Mouse (Mus musculus) embryo, embryonic 10 days (tissue): ENCODE measurements around the gene Acap1.
A peak's percentile ranks its signal among the peaks of the same experiment; 100 is the strongest.
"Not testable (repeated sequence)": the region's sequence is repeated elsewhere in the genome, so short reads cannot be mapped to it uniquely, and the experiment has no call there.

Source experiments
- DNase-seq: peaks from one replicate; pipeline ENCODE4 v3.0.0-alpha.2; 2015; ENCODE audit warnings: low spot score

Gene Acap1

DNA sequence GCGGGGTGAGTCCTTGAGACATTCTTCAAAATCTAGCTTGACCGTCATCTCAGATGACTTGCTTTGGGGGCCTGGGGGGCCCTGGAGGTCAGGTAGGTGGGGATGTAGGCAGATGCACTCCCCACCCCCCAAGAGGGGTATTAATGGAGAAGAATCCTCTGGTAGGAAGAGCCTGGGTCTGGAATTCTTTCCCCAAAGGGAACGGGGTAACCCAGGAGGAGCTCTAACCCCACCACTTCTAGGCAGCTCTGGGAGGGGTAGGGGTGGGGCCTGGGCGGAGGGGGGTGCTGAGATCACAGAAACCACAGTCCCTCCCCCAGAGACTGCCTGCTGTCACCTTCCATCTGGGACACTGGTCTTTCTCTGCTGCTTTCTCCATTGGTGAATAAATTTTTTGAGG, at the start of gene Acap1:
Gene Acap1, minus strand, starts transcription at position 249 of the 400 bp plus-strand sequence.
- no peak for DNase-seq

DNA sequence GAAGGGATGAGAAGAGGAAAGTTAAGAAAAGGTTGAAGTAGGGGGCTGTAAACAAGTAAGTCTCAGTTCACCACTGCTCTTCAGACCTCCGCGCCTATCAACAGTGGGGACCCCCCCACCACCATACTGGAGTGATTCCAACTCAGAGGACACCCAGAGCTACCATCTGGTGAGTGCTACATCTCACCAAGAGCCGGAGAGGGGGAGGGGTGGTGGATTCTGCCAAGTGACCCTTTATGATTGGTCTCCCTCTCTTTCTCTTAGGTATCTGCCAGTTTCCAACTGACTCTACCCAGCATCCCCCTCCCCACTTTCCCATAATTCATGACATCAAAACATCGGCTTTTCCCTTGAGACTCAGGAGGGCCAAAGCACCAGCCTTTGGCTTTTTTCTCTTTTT, 45.6 kb upstream of the Acap1 start:
- no peak for DNase-seq

DNA sequence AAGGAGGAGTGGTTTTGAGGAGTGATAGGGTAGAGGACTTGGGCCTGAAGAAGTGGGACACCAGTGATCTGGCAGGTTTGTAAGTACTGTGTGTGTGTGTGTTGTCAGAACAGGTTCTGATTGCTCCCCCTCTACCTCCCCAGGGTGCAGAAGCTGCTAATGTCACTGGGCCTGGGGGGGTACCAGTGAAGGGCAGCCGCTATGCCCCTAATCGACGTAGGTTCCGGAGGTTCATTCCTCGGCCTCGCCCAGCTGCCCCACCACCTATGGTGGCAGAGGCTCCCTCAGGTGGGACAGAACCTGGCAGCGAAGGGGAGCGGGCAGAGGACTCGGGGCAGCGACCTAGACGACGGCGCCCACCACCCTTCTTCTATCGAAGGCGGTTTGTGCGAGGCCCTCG, 44.4 kb upstream of the Acap1 start:
- DNase-seq, result no peak

DNA sequence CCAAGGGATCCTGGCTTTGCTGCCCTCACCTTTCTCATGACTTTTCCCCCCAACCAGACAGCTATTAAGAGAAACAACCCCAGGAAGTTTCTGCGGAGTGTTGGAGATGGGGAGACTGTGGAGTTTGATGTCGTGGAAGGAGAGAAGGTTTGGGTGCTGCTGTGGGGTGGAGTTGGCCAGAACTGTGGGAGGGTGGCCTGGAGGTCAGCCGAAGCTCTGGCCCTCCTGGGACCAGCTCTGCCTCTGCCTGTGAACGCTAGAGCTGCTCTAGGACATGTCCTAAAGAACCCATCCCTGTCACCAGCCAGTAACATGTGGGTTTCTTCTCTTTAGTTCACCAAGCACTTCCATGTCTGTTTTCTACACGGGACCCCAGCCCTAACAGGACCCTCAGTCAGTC, 43.8 kb upstream of the Acap1 start:
- no peak for DNase-seq

DNA sequence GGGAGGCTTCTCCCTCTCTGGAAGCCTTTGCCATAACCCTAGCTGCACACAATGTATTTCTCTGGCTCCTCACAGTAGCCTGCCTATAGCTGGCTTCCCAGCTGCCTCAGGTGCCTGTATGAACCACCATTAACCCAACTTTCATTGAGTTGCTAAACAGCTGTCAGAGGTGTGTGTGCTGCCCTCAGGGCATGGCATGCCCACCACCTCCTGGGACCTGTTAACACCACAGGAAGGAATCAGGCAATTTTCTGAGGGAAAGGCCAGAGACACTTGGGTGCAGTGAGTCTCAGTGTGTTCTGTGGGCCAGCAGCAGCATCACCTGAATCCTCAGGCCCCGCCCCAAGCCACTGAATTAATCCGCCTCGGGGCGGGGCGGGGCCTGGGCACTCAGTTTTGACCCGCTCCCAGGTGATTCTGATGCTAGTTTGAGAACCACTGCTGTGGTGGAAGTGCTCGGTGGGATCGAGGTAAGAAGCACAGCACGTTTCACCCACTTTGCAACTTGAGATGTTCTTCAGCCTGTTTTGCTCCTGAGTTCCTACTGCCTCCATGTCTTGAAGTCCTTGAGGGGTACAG, 43.2 kb upstream of the Acap1 start:
- no peak for DNase-seq

DNA sequence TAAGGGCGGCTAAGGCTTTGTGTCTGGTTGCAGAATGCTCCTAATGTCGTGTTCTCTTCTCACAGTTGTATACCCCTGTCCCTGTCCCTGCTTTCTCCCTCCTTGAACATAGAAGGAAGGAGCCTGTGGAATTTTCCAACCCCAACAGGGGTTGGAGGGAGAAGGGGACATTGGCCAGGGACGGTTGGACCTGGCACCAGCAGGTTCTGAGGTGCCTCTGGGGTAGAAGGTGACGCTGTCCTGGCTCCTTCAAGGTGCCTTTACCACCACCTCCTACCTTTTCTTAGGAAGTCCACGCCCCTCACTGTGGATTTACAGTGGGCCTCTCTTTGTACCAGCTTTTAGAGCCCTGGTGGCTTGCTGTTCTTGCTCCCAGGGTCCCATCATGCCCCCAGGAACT, 42.5 kb upstream of the Acap1 start:
- DNase-seq, result no peak

DNA sequence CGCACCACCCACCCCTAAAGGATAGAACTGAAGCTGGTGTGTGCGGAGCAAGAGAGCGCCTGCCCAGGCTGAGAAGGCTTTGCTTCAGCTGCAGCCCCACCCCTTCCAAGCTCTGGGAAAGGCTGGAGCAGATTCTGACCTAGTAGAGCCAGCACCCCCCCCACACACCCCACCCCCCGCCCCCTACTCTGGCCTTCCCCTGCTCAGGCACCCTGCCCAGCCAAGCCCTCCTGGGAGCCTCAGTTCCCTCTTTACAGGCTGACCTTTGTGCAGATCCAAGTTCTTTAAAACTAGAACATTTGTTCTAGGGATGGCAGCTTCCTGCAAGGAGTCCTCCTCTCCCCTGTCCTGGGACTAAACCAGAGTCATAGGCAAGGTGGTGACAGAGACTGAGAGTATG, 42.0 kb upstream of the Acap1 start:
- no peak for DNase-seq

DNA sequence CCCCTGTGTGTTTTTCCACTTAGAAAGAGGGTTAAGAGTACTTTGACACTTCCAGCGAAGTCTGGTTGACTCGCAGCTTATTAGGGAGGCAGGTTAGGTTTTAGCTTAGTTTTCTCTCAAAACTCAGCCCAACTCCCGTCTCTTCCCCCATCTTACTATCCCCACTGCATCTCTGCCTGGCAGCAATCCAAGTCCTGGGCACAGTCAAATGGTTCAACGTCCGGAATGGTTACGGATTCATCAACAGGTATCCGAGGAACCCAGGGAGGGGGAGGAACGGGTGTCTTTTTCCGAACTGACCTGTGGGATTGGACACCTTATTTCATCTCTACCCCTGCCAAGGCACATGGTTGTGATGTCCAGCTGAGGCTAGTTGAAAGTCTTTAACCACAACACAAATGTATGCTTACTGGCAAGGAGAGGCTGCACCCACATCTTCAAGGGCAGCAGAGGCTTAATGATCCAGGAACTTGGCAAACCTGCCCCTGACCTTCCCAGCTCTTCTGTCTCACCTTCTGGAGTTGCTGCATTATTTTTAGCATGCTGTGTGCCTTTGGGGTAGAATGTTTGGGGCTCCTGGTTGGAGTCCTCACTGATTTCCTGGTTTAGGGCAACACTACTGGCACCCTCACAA, 41.5 kb upstream of the Acap1 start:
- DNase-seq, result no peak

DNA sequence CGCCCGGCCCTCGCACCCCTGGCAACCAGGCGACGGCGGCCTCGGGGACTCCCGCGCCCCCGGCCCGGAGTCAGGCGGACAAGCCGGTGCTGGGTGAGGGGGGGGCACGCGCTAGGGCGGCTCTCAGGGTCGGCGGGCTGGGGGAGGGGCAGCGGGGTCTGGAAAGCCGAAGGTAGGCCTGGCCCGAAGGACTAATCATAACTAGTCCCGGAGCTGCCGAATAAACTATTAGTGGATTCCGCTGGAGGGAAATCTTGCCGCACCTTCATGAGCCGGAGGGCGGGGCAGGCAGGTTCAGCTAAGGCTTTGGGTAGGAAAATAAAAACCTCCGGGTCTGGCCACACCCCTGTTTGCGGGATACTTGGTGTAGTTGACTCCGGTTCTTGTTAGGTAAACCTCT, 40.8 kb upstream of the Acap1 start:
- no peak for DNase-seq

DNA sequence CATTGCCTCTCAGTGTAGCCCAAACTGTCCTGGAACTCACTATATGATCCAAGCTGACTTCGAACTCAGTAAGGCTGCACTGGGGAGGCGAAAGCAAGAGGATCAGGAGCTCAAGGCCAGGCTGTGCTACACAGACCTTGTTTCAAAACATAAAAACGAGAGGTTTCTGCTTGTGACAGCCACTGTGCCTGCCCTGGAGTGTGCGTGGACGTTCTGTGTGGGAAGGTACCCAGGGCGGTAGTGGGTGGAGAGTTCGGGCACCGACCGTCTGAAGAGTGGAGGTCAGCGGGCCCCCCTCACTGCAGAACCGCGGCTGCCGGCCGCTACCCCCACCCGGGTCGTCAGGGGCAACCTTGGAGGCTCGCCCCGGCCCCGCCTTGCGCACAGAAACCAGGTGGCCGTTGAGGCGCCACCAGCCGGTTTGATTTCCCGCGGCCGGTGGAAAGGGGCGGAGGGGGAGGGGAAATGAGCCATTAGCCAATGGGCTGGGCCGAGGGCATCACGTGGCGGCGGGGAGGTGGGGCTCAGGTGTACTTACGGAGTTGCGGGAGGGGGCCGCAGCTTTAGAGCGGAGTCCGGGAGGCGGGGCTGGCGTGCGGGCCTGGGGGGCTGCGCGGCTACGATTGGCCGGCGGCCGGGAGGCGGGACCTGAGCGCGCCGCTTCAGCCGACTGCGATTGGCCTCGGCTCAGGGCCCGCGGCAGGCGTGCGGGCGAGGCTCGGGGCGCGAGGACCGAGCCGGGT, 40.0 kb upstream of the Acap1 start, which contains the start of gene Ybx2:
Gene Ybx2, plus strand, starts transcription at position 660 of the 743 bp plus-strand sequence.
- peak; percentile 94 for DNase-seq

DNA sequence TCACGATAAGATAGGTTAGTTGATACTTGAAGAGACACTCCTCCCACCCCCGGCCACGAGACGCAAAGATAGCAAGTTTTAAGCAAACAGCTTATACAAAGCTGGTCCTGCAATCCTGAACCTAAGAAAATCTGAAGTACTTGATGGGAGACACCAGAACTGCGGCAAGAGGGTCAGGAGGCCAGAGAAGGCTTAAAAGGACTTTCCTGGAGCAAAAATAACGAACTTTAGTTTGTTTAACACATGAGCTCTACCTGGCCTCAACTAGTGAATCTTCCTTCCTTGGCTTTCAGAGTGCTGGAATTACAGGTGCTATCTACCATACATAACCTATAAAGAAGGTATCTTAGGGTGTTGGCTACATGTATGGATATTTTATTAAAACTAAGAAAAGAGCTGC, 39.3 kb upstream of the Acap1 start:
- DNase-seq, result no peak

DNA sequence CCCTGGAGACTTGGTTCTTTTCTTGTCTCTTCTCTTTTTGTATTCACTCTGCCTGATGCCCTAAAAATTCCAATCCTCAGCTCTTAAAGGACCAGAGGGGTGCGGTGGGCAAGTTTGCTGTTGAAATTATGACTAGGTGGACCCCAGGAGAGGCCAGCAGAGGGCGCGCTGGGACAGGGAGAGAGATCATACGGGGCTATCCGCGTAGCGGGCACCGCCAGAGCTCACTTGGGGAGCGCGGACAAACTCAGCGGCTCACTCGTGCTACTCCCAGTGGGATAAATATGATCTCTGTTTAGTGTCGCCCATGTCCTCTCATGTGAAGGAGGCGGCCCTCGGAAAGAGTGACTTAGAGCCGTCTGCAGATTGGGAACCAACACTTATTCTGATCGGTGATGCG, 38.8 kb upstream of the Acap1 start:
- DNase-seq, result peak; percentile 95

DNA sequence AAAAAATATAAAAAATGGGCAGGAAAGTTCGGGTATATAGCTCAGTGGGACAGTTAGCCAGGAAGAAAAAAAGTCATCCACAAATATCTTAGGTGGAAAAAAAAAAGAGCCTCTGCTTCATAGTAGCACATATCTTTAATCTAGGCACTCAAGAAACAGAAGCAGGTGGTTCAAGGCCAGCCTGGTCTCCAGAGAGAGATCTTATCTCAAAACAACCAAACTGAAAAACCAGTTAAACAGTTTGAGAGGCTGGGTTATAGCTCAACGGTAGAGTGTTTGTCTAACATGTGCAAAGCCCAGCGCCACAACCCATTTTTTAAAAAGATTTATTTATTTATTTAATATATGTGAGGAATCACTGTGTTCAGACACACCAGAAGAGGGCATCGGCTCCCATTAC, 37.7 kb upstream of the Acap1 start:
- no peak for DNase-seq

DNA sequence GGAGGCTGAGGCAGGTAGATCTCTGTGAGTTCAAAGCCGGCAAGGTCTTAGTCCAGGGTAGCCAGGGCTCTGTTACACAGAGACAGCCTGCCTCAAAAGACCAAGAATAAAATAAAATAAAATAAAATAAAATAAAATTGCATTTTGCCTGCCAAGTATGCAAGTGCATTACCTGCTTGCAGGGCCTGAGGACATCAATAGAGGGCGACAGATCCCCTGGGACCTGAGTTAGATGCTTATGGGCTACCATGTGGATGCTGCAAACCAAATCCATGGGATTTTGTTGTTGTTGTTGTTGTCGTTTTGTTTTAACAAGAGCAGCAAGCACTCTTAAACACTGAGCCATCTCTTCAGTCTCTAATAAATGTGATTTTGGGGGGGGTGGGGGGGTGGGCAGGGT, 36.9 kb upstream of the Acap1 start:
- no peak for DNase-seq

DNA sequence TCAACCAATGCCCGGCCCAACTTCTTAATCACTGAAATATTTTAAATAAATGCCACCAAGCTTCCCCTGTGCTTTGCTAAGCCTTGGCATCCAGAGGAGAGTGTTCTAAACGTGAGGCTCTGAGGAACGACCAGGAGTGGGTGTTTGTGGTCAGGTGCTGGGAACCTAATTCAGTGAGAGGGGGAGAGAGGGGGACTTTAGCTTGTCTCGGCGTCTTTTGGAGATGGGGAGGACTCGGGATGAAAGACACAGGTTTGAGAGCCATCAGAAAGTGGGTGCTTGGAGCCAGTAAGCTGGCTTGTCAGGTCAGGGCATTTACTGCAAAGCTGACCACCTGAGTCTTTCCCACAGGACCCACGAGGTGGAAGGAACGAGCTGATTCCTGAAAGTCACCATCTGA, 36.4 kb upstream of the Acap1 start:
- no peak for DNase-seq

DNA sequence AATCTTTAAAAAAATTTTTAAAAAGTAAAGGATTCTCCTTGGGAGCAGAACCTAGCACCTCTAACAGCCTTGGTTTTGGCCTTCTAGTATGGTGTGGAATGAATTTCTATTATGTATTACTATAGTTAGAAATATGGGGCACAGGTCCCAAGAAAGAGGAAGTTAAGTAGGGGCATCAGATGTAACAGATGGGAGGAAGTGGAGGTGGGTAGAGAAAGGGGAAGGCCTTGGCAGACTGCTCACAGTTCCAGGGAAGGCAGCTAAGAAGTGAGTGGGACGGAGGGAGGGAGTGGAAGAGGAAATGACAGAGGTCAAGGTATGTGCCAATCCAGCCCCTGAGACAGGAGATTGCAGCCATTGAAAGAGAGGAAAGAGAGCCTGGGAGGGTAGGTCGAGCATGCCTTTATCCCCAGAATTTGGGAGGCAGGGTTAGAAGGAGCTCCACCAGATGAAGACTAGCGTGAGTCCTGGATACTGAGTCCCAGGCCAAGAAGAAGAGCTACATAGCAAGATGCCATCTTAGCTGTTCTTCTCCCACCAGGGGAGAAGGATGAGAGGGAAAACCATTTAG, 35.7 kb upstream of the Acap1 start:
- no peak for DNase-seq

DNA sequence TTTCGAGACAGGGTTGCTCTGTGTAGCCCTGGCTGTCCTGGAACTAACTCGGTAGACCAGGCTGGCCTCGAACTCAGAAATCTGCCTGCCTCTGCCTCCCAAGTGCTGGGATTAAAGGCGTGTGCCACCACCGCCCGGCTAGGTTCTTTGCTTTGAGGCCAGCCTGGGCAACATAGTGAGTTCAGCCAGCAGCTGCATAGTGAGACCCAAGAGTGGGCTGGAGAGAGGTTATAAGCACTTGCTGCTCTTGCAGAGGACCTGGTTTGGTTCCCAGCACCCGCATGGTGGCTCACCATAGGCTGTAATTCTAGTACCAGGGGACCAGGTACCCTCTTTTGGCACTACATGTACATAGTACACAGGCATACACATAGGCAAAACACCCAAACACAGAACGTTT, 34.8 kb upstream of the Acap1 start:
- DNase-seq, result not testable (repeated sequence)

DNA sequence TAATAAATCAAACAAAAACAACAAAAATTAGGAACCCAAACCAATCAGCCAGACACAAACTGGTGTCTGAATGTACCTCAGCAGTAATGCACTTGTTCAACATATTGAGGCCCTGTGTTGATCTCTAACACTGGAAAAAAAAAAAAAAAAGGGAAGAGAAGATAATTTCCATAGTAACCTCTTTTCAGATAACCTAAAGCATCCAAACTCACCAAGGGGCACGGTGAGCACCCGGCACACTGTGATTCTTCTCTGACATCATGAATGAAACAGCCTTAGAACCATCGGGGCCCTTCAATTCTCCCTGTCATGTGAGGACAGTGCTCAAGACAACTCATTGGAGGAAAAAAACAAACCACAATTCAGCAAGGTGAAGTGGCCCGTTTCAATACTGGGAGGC, 34.4 kb upstream of the Acap1 start:
- no peak for DNase-seq

DNA sequence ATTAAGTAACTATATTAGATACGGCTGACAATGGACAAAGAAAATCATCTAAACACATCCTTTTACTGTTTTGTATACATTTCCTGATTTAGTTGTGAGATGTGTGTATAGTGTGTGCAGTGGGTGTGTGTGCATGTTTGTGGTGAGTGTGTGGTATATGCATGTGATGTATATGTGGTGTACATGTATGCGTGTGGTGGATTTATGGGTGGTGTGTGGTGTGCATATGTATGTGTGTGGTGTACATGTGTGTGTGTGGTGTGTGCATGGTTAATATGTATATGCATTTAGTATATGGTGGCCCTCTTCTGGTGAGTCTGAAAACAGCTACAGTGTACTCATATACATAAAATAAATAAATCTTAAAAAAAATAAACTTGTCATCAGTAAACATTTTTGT, 32.2 kb upstream of the Acap1 start:
- DNase-seq, result no peak

DNA sequence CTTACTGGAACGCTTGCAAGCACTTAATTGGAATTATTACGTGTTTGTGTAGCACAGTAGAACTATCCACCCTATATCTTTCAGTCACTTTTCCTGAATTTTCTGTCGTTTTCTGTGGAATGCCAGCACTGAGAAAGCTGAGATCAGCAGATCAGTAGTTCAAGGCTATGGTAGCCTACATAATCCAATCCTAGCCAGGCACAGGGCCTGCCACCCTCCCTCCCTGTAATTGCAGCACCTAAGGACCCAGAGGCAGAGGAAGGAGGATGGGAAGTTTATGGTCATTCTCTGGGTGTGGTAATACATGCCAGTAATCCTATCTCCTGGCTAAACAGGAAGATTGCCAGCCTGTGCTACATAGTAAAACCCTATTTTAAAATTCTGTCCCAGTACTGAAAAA, 27.5 kb upstream of the Acap1 start:
- no peak for DNase-seq

DNA sequence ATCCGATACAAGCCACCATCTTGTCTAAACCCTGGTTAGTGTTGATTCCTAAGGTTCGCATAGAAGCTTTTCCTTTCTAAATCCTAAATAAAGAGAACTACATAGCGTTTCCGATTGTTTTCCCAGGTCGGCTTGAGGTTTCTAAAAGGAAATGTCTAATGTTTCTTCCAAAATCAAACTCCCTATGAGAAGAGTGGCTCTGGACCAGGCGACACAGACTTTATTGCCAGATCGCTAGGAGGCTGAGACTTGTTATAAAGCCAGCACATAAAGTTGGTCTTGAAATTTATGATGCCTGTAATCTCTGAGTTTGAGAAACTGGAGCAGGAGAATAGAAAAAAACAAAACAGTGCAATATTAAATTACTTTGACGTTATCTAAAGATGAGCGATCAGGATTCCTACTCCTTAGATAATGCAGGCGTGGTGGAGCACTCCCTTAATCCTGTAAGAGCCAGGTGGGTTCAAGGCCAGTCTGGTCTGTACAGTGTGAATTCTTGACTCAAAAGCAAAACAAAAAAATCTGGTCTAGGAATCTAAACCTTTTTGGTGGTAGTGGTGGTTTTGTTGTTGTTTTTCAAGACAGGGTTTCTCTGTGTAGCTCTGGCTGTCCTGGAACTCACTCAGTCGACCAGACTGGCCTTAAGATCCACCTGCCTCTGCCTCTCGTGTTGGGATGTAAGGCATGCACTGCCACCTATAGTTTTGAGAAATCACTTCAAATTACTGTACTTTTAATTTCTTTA, 26.8 kb upstream of the Acap1 start:
- no peak for DNase-seq
